24 mouse cellular contexts compared by ENCODE assay signal in the genomic region with DNA sequence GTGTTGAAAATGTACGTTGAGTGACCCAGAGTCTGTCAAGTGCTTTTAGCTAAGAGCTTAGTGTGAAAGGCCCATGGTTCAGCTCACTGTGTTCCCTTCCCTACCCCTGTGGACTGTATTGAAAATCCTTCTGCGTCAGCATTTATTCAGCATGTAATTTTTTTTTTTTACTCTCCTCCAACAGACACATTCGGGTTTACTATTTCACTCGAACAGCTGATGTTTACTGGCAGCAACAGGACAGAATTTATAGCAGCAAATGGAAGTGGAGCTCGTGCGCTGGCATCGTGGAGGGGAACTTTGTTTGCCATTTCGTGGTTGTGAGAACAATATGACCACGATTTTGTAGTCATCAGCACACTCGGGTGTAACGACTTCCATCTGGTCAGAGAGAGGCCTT.
DNase-seq lines count a peak whose midpoint lies in the region; ATAC-seq and TF ChIP-seq lines count a peak whose summit lies in the region.
"Had no signal": no experiment of that assay in that cellular context is flagged by ENCODE, and none has a peak within 500 bp of the region (broad histone marks: within the 10 kb centered on the region; RNA-seq: fewer than 3 reads in every experiment).

No protein-coding gene starts in this region.

- H3K27me3 ChIP-seq in forebrain, embryonic 14.5 days (replicated peaks; ENCODE audit: control insufficient read depth, insufficient read depth, low read length) = 0 out of 2 replicates have a peak, but pooled peaks cover 5% of the 10 kb centered on the region
- no peaks in the 10 kb centered on the region for H3K27me3 ChIP-seq in forebrain, embryonic 10.5 days (ENCODE audit: poor library complexity, severe bottlenecking)
- no peaks in the 10 kb centered on the region for H3K27me3 ChIP-seq in hindbrain, postnatal 0 days (ENCODE audit: insufficient read depth, low read length)
- H3K27me3 ChIP-seq: forebrain, embryonic 15.5 days; heart, embryonic 12.5 days; midbrain, embryonic 12.5 days; neural tube, embryonic 15.5 days had no signal

- no peaks in the 10 kb centered on the region for H3K9me3 ChIP-seq in forebrain, embryonic 14.5 days (replicated peaks; ENCODE audit: control insufficient read depth, low read length)
- H3K9me3 ChIP-seq in forebrain, embryonic 10.5 days = no peaks in the 10 kb centered on the region
- H3K9me3 ChIP-seq in hindbrain, postnatal 0 days (ENCODE audit: low read length) = no peaks in the 10 kb centered on the region
- H3K9me3 ChIP-seq: forebrain, embryonic 15.5 days; heart, embryonic 12.5 days; kidney, embryonic 15.5 days; midbrain, embryonic 12.5 days; neural tube, embryonic 15.5 days had no signal

- H3K9ac ChIP-seq in forebrain, embryonic 14.5 days (ENCODE audit: low read length) = no peak overlapping the region
- H3K9ac ChIP-seq in hindbrain, postnatal 0 days (replicated peaks; ENCODE audit: low read length) = no peak overlapping the region
- H3K9ac ChIP-seq: forebrain, embryonic 15.5 days; heart, embryonic 12.5 days; kidney, embryonic 15.5 days; liver, embryonic 14.5 days; midbrain, embryonic 12.5 days; neural tube, embryonic 15.5 days had no signal

- no peak overlapping the region for H3K4me3 ChIP-seq in forebrain, embryonic 14.5 days (ENCODE audit: low read depth, low read length)
- no peak overlapping the region for H3K4me3 ChIP-seq in forebrain, embryonic 10.5 days
- no peak overlapping the region for H3K4me3 ChIP-seq in left cerebral cortex, adult 2 months
- H3K4me3 ChIP-seq in hindbrain, postnatal 0 days (ENCODE audit: low read length) = no peak overlapping the region
- H3K4me3 ChIP-seq: forebrain, embryonic 15.5 days; heart, embryonic 12.5 days; kidney, embryonic 15.5 days; midbrain, embryonic 12.5 days; neural tube, embryonic 15.5 days had no signal

- intact Hi-C loops in left cerebral cortex, adult 2 months (cut with DNase I) = loop anchor here (5.0 kb wide), 1 partner anchor 430 kb away; no protein-coding TSS in a partner anchor

- DNase-seq in forebrain, embryonic 14.5 days (ENCODE audit: low spot score) = peak; percentile 37
- DNase-seq in forebrain, embryonic 10.5 days (ENCODE audit: extremely low spot score, low spot score) = no peak
- no peak for DNase-seq in left cerebral cortex, adult 2 months (ENCODE audit: extremely low spot score in 1 of 2, low spot score in 2 of 2)
- DNase-seq in left cerebral cortex, adult 18-20 months (ENCODE audit: low spot score in 2 of 2) = no peak
- peak; percentile 48 to 60 for DNase-seq in right cerebral cortex, postnatal 10 days (ENCODE audit: low spot score in 2 of 2)
- DNase-seq in right cerebral cortex, postnatal 36 days (ENCODE audit: low spot score in 2 of 2) = no peak
- DNase-seq in hindbrain, postnatal 0 days (ENCODE audit: low spot score) = no peak
- DNase-seq: adrenal gland, postnatal 14 days; cerebellum, adult 9-10 months; heart, adult 11 months; heart, postnatal 10 days; kidney, adult 11 months; kidney, postnatal 36 days; lung, postnatal 14 days; right cerebral cortex, adult 18-20 months; thymus, adult 2 months; thymus, postnatal 4 days had no signal

- TF ChIP-seq CTCF in left cerebral cortex, adult 2 months (IDR thresholded peaks at IDR 0.05) = no peak
- TF ChIP-seq CTCF in hindbrain, postnatal 0 days (IDR thresholded peaks at IDR 0.05; ENCODE audit: low read depth) = no peak

- WGBS in forebrain, embryonic 14.5 days = 75% methylated on average over 11 of the region's 11 CpGs
- 88% methylated on average over 11 of the region's 11 CpGs for WGBS in forebrain, embryonic 10.5 days
- WGBS in hindbrain, postnatal 0 days = 76% methylated on average over 11 of the region's 11 CpGs

- H3K27ac ChIP-seq in forebrain, embryonic 14.5 days (ENCODE audit: low read depth, low read length) = no peak overlapping the region
- no peak overlapping the region for H3K27ac ChIP-seq in forebrain, embryonic 10.5 days
- peak overlapping the region; percentile 41 for H3K27ac ChIP-seq in left cerebral cortex, adult 2 months
- H3K27ac ChIP-seq in hindbrain, postnatal 0 days = no peak overlapping the region
- H3K27ac ChIP-seq: forebrain, embryonic 15.5 days; kidney, embryonic 15.5 days; liver, embryonic 14.5 days; midbrain, embryonic 12.5 days; neural tube, embryonic 15.5 days; stomach, postnatal 0 days had no signal

- no peak for ATAC-seq in forebrain, embryonic 14.5 days
- no peak for ATAC-seq in hindbrain, postnatal 0 days
- ATAC-seq: forebrain, embryonic 15.5 days had no signal

- no peaks in the 10 kb centered on the region for H3K4me1 ChIP-seq in forebrain, embryonic 14.5 days (ENCODE audit: control insufficient read depth, insufficient read depth, low read length)
- H3K4me1 ChIP-seq in forebrain, embryonic 10.5 days = no peaks in the 10 kb centered on the region
- H3K4me1 ChIP-seq in hindbrain, postnatal 0 days (ENCODE audit: insufficient read depth, low read length) = no peaks in the 10 kb centered on the region
- H3K4me1 ChIP-seq: forebrain, embryonic 15.5 days; heart, embryonic 12.5 days; kidney, embryonic 15.5 days; midbrain, embryonic 12.5 days; neural tube, embryonic 15.5 days had no signal

- no peaks in the 10 kb centered on the region for H3K36me3 ChIP-seq in forebrain, embryonic 14.5 days (ENCODE audit: control insufficient read depth, insufficient read depth, low read length)
- H3K36me3 ChIP-seq in forebrain, embryonic 10.5 days (replicated peaks) = no peaks in the 10 kb centered on the region
- no peaks in the 10 kb centered on the region for H3K36me3 ChIP-seq in hindbrain, postnatal 0 days (ENCODE audit: insufficient read depth, low read length)
- H3K36me3 ChIP-seq: forebrain, embryonic 15.5 days; heart, embryonic 12.5 days; kidney, embryonic 15.5 days; midbrain, embryonic 12.5 days; neural tube, embryonic 15.5 days had no signal

- H3K4me2 ChIP-seq in forebrain, embryonic 14.5 days (ENCODE audit: low read length) = no peak overlapping the region
- no peak overlapping the region for H3K4me2 ChIP-seq in hindbrain, postnatal 0 days (ENCODE audit: low read depth, low read length)
- H3K4me2 ChIP-seq: forebrain, embryonic 15.5 days; heart, embryonic 12.5 days; kidney, embryonic 15.5 days; midbrain, embryonic 12.5 days; neural tube, embryonic 15.5 days had no signal

Comparison
In these comparisons a context has a peak if more than half of its experiments do, and no peak if none do; other contexts are left out.
1. DNase-seq: peak in forebrain, embryonic 14.5 days (single experiment) and right cerebral cortex, postnatal 10 days (2 of 2); none in forebrain, embryonic 10.5 days (single experiment), left cerebral cortex, adult 2 months (0 of 2), left cerebral cortex, adult 18-20 months (0 of 2), right cerebral cortex, postnatal 36 days (0 of 2) and hindbrain, postnatal 0 days (single experiment).